Mouse (Mus musculus): ENCODE measurements around the gene 4933421I07Rik. TPM values are rescaled to one million over a fixed set of nuclear protein-coding genes. Genes with fewer than 3 reads are reported as not detected.

4933421I07Rik gene
- total RNA-seq (2021) = not detected
- long read RNA-seq, experiment 1 = 0 reads
- long read RNA-seq, experiment 2 = 0 reads

GRCm38 (mm10) chr7:42447850-42448249, at the start of gene 4933421I07Rik:
4933421I07Rik (minus strand) TSS chr7:42448120.
- intact Hi-C loops (cut with DNase I) = no loop called here
- DNase-seq = no peak

- intact Hi-C loops (cut with DNase I) = no loop called here
- no peak for DNase-seq
Measured at GRCm38 (mm10) chr7:42497356-42497755, 49.4 kb upstream of the 4933421I07Rik start.

- no peak for DNase-seq
- intact Hi-C loops (cut with DNase I) = no loop called here
Measured at GRCm38 (mm10) chr7:42496202-42496601, 48.3 kb upstream of the 4933421I07Rik start.

GRCm38 (mm10) chr7:42490859-42491258, 42.9 kb upstream of the 4933421I07Rik start:
- DNase-seq = no peak
- intact Hi-C loops (cut with DNase I) = no loop called here

GRCm38 (mm10) chr7:42490358-42490757, 42.4 kb upstream of the 4933421I07Rik start:
- intact Hi-C loops (cut with DNase I) = no loop called here
- DNase-seq = no peak

DNA sequence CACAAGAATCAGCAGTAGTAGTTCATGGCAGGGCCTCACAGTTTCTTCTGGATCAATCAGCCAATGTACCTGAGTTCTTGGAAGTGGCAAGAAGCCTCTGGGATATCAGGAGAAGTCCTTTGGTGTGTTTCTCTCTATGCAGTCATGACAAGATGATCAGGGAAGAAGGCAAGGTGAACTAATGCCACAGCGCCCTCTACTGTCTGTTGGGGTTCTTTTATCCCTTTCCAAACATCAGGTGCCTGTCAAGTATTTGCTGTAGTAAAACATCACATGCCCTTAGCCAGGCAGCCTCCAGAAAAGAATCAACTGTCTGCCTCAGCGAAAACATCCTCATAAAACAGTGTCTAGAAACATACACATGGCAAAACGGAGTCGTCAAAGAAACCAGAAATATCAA, 6.7 kb upstream of the 4933421I07Rik start:
- intact Hi-C loops (cut with DNase I) = no loop called here

DNA sequence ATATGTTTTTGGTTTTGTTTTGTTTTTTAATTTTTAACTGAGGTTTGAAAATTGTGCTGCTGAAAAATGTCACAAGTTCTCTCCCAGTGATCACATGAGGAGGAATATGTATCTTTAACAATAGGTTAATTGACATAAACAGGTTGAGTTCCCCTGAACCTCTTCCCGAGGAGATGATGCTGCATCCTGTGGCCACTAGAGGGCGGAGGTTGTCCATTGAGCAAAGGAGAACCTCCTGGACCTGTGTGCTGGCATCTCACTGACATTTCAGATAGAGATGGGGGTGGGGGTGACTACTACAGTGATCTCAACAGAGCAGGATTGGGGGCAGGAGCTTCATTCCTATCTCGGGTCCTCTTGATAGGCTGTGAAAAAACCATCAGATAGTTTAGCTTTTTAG, 2.7 kb upstream of the 4933421I07Rik start:
- DNase-seq = no peak
- intact Hi-C loops (cut with DNase I) = no loop called here

More for the DNA sequence above, 6.7 kb upstream of the 4933421I07Rik start:
- no peak for DNase-seq

DNA sequence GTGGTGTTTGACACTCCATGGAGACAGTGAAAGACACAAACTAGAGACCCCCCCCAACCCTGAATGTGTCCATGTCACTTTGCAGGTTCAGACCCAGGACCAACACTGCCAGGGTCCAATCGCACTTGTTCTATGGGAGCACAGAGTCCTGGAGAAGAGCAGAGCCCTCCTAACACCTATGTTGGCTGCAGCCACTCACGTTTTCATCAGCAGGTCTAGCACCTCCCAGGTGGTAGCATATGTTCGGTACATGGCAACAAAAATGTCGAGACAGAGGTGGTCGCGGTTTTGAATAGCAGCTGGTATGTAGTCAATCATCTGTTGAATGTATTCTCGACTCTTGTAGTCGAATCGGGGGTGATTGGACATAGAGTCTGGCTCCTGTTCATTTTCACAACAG, 568 bp downstream of the 4933421I07Rik start:
- DNase-seq = no peak
- intact Hi-C loops (cut with DNase I) = no loop called here

Other genes with a start within 250 kb of the 4933421I07Rik start
- gene Vmn2r61, start 188.1 kb downstream of the 4933421I07Rik start, total RNA-seq (2021) = not detected
- gene Zfp141, start 57.6 kb upstream of the 4933421I07Rik start, total RNA-seq (2021) = 1 to 10 TPM; 4.2 to 6.7 TPM
- not detected for gene Gm21028, start 130.5 kb upstream of the 4933421I07Rik start, total RNA-seq (2021)
- under 1 TPM; 0.30 to 0.31 TPM for gene Zfp977, start 144.4 kb upstream of the 4933421I07Rik start, total RNA-seq (2021)
- 1 to 10 TPM in 1 of 2 experiments, under 1 TPM in 1; 0.42 to 1.4 TPM for gene Zfp976, start 194.5 kb upstream of the 4933421I07Rik start, total RNA-seq (2021)
- gene Zfp975, start 244.6 kb upstream of the 4933421I07Rik start, total RNA-seq (2021) = 1 to 10 TPM; 2.7 to 3.8 TPM